Mouse (Mus musculus): ENCODE results near the gene Gemin7. TPM values are rescaled to one million over a fixed set of nuclear protein-coding genes. Genes with fewer than 3 reads are reported as not detected.
"Not testable (repeated sequence)": the region's sequence is repeated elsewhere in the genome, so short reads cannot be mapped to it uniquely, and the experiment has no call there.

Gene Gemin7
- total RNA-seq (2015; ENCODE audit: low replicate concordance) (78.9 and 80.1 TPM in 2 replicates), total RNA-seq (2017; ENCODE audit: low replicate concordance) (19.6 and 26.4 TPM in 2 replicates)

DNA sequence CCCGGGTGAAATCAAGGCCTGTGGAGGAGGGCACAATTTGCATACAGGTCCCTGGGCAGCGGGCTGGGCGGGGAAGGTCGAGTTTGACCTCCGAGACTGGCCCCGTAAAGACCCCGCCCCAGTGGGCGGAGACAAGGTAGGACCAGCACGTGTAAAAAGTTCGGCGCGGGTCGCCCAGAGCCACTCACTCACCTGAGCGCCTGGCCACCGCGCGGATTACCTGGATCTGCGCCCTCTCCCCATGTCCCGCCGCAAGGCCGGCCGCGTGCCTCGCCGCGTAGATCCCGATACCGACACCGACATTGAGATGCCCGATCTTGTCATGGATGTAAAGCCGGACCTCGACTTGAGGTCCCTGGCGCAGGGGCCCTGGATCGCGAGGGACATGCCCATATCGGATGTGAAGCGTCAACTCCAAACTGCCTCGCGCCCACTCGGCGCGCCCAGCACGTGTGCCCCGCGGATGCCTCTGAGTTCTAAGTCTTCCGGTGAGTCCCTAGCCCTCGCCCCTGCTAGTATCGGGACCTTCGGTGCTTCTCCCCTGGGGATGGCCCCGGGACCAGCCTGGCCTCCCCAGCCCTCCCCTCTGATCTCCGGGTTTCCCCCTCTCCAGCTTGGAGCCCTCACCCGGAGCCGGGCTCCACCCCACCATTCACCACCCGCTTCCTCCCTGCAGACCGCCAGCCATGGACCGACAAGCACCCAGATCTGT, at the start of gene Gemin7, which contains the start of gene Zfp296:
Gene Gemin7, minus strand, starts transcription at position 455 of the 712 bp plus-strand sequence.
Gene Zfp296, plus strand, starts transcription at position 147 of the 712 bp plus-strand sequence.
- ATAC-seq (replicated peaks; ENCODE audit: low FRiP score, poor library complexity, severe bottlenecking) = no peak

- no peak for ATAC-seq (replicated peaks; ENCODE audit: low FRiP score, poor library complexity, severe bottlenecking)
These were observed 46.0 kb upstream of the Gemin7 start for GRCm38 (mm10) chr7:19623433-19623832.

GRCm38 (mm10) chr7:19622241-19622640, 44.8 kb upstream of the Gemin7 start:
- no peak for ATAC-seq (replicated peaks; ENCODE audit: low FRiP score, poor library complexity, severe bottlenecking)

DNA sequence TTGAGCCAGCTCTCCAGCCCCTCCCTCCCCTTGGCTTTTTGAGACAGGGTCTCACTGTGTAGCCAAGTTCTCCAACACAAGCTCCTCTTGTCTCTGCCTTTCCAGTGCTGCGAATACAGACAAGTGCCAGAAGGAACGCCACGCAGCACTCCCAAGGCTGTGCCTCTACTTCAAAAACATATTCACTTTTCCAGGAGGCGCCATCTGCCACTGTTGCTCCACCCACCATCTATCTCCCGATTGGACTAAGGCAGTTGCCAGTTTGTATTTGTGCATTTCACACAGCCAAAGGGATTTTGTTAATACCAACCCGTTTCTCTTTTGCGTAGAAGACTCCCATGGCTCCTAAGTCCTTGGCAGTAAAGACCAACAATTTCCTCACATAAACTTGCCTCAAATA, 43.4 kb upstream of the Gemin7 start:
- ATAC-seq (replicated peaks; ENCODE audit: low FRiP score, poor library complexity, severe bottlenecking) = no peak

GRCm38 (mm10) chr7:19619004-19619801, 41.8 kb upstream of the Gemin7 start:
- ATAC-seq (replicated peaks; ENCODE audit: low FRiP score, poor library complexity, severe bottlenecking) = peak; percentile 80

- ATAC-seq (replicated peaks; ENCODE audit: low FRiP score, poor library complexity, severe bottlenecking) = no peak
These were observed 37.7 kb upstream of the Gemin7 start for GRCm38 (mm10) chr7:19615036-19615577.

GRCm38 (mm10) chr7:19610969-19611368, 33.6 kb upstream of the Gemin7 start:
- no peak for ATAC-seq (replicated peaks; ENCODE audit: low FRiP score, poor library complexity, severe bottlenecking)

DNA sequence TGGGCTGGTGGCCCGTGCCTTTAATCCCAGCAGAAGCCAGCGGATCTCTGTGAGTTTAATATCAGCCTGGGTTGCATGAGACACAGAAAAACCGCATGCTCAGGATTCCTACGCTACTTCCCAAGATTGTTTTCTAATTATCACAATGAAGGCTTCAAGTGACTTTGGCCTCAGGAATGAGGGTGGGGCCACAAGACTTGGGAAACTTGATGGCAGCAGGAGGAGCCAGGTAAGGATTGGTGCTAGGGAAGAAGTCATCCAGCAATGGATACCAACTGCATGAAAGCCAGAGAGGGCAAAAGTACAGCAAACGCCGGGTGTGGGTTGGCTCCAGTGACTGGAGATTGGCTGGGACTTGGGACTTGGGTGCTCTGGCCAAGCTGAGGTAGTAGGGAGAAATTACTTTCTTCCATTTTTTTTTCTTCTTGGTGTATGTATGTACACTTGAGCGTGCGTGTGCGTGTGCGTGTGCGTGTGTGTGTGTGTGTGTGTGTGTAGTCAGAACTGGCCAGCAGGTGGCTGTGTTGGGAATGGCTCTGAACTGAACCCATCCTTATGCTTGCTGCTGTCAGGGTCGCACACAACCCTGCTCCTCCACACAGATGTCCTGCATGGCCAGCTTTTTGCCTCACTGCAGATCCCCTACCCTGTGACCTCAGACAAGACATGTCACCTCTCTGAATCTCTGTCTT, 32.4 kb upstream of the Gemin7 start:
- ATAC-seq (replicated peaks; ENCODE audit: low FRiP score, poor library complexity, severe bottlenecking) = no peak

- no peak for ATAC-seq (replicated peaks; ENCODE audit: low FRiP score, poor library complexity, severe bottlenecking)
These were observed 29.9 kb upstream of the Gemin7 start for GRCm38 (mm10) chr7:19607291-19607690.

GRCm38 (mm10) chr7:19604606-19605214, 27.3 kb upstream of the Gemin7 start:
- not testable (repeated sequence) for ATAC-seq (replicated peaks; ENCODE audit: low FRiP score, poor library complexity, severe bottlenecking)

- peak; percentile 99 for ATAC-seq (replicated peaks; ENCODE audit: low FRiP score, poor library complexity, severe bottlenecking)
These were observed 26.6 kb upstream of the Gemin7 start, which contains the start of gene Clasrp for GRCm38 (mm10) chr7:19603849-19604605. Gene Clasrp (minus strand): TSS chr7:19604486.

GRCm38 (mm10) chr7:19603055-19603454, 25.7 kb upstream of the Gemin7 start:
- no peak for ATAC-seq (replicated peaks; ENCODE audit: low FRiP score, poor library complexity, severe bottlenecking)

- ATAC-seq (replicated peaks; ENCODE audit: low FRiP score, poor library complexity, severe bottlenecking) = no peak
These were observed 23.2 kb upstream of the Gemin7 start for GRCm38 (mm10) chr7:19600562-19600961.

- peak; percentile 39; the same call in 1 of the 2 replicates for ATAC-seq (replicated peaks; ENCODE audit: low FRiP score, poor library complexity, severe bottlenecking)
These were observed 15.8 kb upstream of the Gemin7 start for GRCm38 (mm10) chr7:19593061-19593730.

- ATAC-seq (replicated peaks; ENCODE audit: low FRiP score, poor library complexity, severe bottlenecking) = peak; percentile 79
These were observed 12.5 kb upstream of the Gemin7 start for GRCm38 (mm10) chr7:19589917-19590316.

GRCm38 (mm10) chr7:19589207-19589606, 11.8 kb upstream of the Gemin7 start:
- ATAC-seq (replicated peaks; ENCODE audit: low FRiP score, poor library complexity, severe bottlenecking) = peak; percentile 52; the same call in 1 of the 2 replicates

- no peak for ATAC-seq (replicated peaks; ENCODE audit: low FRiP score, poor library complexity, severe bottlenecking)
These were observed 8.9 kb upstream of the Gemin7 start for GRCm38 (mm10) chr7:19586269-19586668.

GRCm38 (mm10) chr7:19580634-19581033, 3.2 kb upstream of the Gemin7 start:
- ATAC-seq (replicated peaks; ENCODE audit: low FRiP score, poor library complexity, severe bottlenecking) = no peak

Data from erythroid progenitor cell, adult 5-6 weeks (primary cell).